Comparison of ENCODE assay signal across 26 mouse cellular contexts in genomic region chr14:55357258-55357657, GRCm38 (mm10).
DNase-seq lines count a peak whose midpoint lies in the region; ATAC-seq and TF ChIP-seq lines count a peak whose summit lies in the region.
"Had no signal": no experiment of that assay in that cellular context is flagged by ENCODE, and none has a peak within 500 bp of the region (broad histone marks: within the 10 kb centered on the region; RNA-seq: fewer than 3 reads in every experiment).

No protein-coding gene starts in this region.

- H3K4me1 ChIP-seq in heart, adult 2 months (ENCODE audit: control insufficient read depth, insufficient read depth, low read length) = peaks cover 3% of the 10 kb centered on the region
- no peaks in the 10 kb centered on the region for H3K4me1 ChIP-seq in heart, embryonic 12.5 days (replicated peaks)
- no peaks in the 10 kb centered on the region for H3K4me1 ChIP-seq in lung, embryonic 16.5 days (replicated peaks; ENCODE audit: control insufficient read depth, insufficient read depth, low read length)
- H3K4me1 ChIP-seq: heart, embryonic 10.5 days; heart, embryonic 15.5 days; hindbrain, embryonic 12.5 days had no signal

- no peak for TF ChIP-seq POLR2A in heart, adult 2 months (IDR thresholded peaks at IDR 0.05; ENCODE audit: insufficient read depth, low read depth, low read length)

- no peak for TF ChIP-seq CTCF in heart, adult 2 months (IDR thresholded peaks at IDR 0.05)

- H3K9ac ChIP-seq in heart, adult 2 months (ENCODE audit: low read depth, low read length) = no peak overlapping the region
- H3K9ac ChIP-seq in heart, embryonic 12.5 days = no peak overlapping the region
- no peak overlapping the region for H3K9ac ChIP-seq in lung, embryonic 16.5 days (ENCODE audit: low read length)
- H3K9ac ChIP-seq: embryonic facial prominence, embryonic 12.5 days; embryonic facial prominence, embryonic 15.5 days; forebrain, postnatal 0 days; heart, embryonic 15.5 days; hindbrain, embryonic 12.5 days; hindbrain, embryonic 15.5 days had no signal

- no peaks in the 10 kb centered on the region for H3K9me3 ChIP-seq in heart, embryonic 12.5 days (replicated peaks)
- no peaks in the 10 kb centered on the region for H3K9me3 ChIP-seq in lung, embryonic 16.5 days (ENCODE audit: control insufficient read depth, low read length)
- H3K9me3 ChIP-seq: embryonic facial prominence, embryonic 12.5 days; embryonic facial prominence, embryonic 15.5 days; G1E; heart, embryonic 10.5 days; heart, embryonic 15.5 days; hindbrain, embryonic 12.5 days; hindbrain, embryonic 15.5 days had no signal

- no peak for ATAC-seq in heart, embryonic 12.5 days (ENCODE audit: insufficient number of reproducible peaks, low FRiP score)
- ATAC-seq in lung, embryonic 16.5 days (ENCODE audit: low read depth) = peak; percentile 34; the same call in 1 of the 2 replicates
- ATAC-seq: forebrain, embryonic 14.5 days; forebrain, postnatal 0 days; Patski had no signal

- no peaks in the 10 kb centered on the region for H3K27me3 ChIP-seq in heart, adult 2 months (ENCODE audit: control insufficient read depth, insufficient read depth, low read length)
- H3K27me3 ChIP-seq in heart, embryonic 12.5 days (replicated peaks) = 0 out of 2 replicates have a peak, but pooled peaks cover 4% of the 10 kb centered on the region
- H3K27me3 ChIP-seq in lung, embryonic 16.5 days (ENCODE audit: control insufficient read depth, insufficient read depth, low read depth, low read length) = no peaks in the 10 kb centered on the region
- H3K27me3 ChIP-seq: CH12.LX; embryonic facial prominence, embryonic 12.5 days; embryonic facial prominence, embryonic 15.5 days; heart, embryonic 15.5 days; hindbrain, embryonic 12.5 days; hindbrain, embryonic 15.5 days had no signal

- DNase-seq in heart, adult 2 months = no peak
- no peak for DNase-seq in lung, postnatal 4 days
- peak; percentile 28 for DNase-seq in lung, postnatal 36 days
- no peak for DNase-seq in lung, postnatal 25 days (ENCODE audit: low spot score)
- DNase-seq: adrenal gland, postnatal 10 days; adrenal gland, postnatal 36 days; B cell, adult 2 months; cerebellum, adult 18-20 months; cerebellum, adult 9-10 months; cerebellum, postnatal 14 days; forebrain, postnatal 0 days; gastrocnemius, adult 2 months; gastrocnemius, postnatal 14 days; heart, postnatal 14 days had no signal

- H3K4me3 ChIP-seq in heart, adult 2 months = no peak overlapping the region
- H3K4me3 ChIP-seq in heart, embryonic 12.5 days = no peak overlapping the region
- H3K4me3 ChIP-seq in lung, embryonic 16.5 days (ENCODE audit: low read length) = no peak overlapping the region
- H3K4me3 ChIP-seq: embryonic facial prominence, embryonic 12.5 days; embryonic facial prominence, embryonic 15.5 days; gastrocnemius, adult 2 months; heart, embryonic 10.5 days; heart, embryonic 15.5 days; hindbrain, embryonic 12.5 days; hindbrain, embryonic 15.5 days had no signal

- no peak for TF ChIP-seq EP300 in heart, adult 2 months (IDR thresholded peaks at IDR 0.05; ENCODE audit: insufficient read depth, low read depth, low read length)

- no peaks in the 10 kb centered on the region for H3K36me3 ChIP-seq in heart, adult 2 months (ENCODE audit: control insufficient read depth, insufficient read depth, low read length)
- no peaks in the 10 kb centered on the region for H3K36me3 ChIP-seq in heart, embryonic 12.5 days
- no peaks in the 10 kb centered on the region for H3K36me3 ChIP-seq in lung, embryonic 16.5 days (ENCODE audit: control insufficient read depth, insufficient read depth, low read length)
- H3K36me3 ChIP-seq: embryonic facial prominence, embryonic 12.5 days; embryonic facial prominence, embryonic 15.5 days; G1E; heart, embryonic 10.5 days; heart, embryonic 15.5 days; hindbrain, embryonic 12.5 days; hindbrain, embryonic 15.5 days had no signal

- H3K4me2 ChIP-seq in heart, embryonic 12.5 days = no peak overlapping the region
- no peak overlapping the region for H3K4me2 ChIP-seq in lung, embryonic 16.5 days (ENCODE audit: low read depth, low read length)
- H3K4me2 ChIP-seq: embryonic facial prominence, embryonic 12.5 days; embryonic facial prominence, embryonic 15.5 days; heart, embryonic 15.5 days; hindbrain, embryonic 12.5 days; hindbrain, embryonic 15.5 days had no signal

- intact Hi-C loops in heart, adult 2 months (cut with DNase I) = no loop called here

- H3K79me2 ChIP-seq in heart, adult 2 months (replicated peaks; ENCODE audit: control insufficient read depth, insufficient read depth, low read length) = no peaks in the 10 kb centered on the region

- 39% methylated on average over 2 of the region's 2 CpGs for WGBS in heart, adult 2 months
- WGBS in heart, embryonic 12.5 days = 52% methylated on average over 2 of the region's 2 CpGs
- WGBS in lung, embryonic 16.5 days = 47% methylated on average over 2 of the region's 2 CpGs

- H3K27ac ChIP-seq in heart, adult 2 months = peak overlapping the region; percentile 27
- H3K27ac ChIP-seq in heart, embryonic 12.5 days (ENCODE audit: poor library complexity, severe bottlenecking) = no peak overlapping the region
- no peak overlapping the region for H3K27ac ChIP-seq in lung, embryonic 16.5 days (ENCODE audit: low read length)
- H3K27ac ChIP-seq: embryonic facial prominence, embryonic 12.5 days; embryonic facial prominence, embryonic 15.5 days; gastrocnemius, adult 2 months; heart, embryonic 10.5 days; heart, embryonic 15.5 days; hindbrain, embryonic 12.5 days; hindbrain, embryonic 15.5 days had no signal
